Mouse (Mus musculus) spleen, adult 2 months (tissue): ENCODE data around the gene Ovgp1.
"Not testable (repeated sequence)": the region's sequence is repeated elsewhere in the genome, so short reads cannot be mapped to it uniquely, and the experiment has no call there.

Experiments
- CTCF ChIP-seq: fragments of 200-500 bp; IDR thresholded peaks from 2 replicates; pipeline ENCODE4 v1.5.1; 2011; ENCODE audit warnings: mild to moderate bottlenecking, inconsistent platforms; ENCODE audit not compliant: insufficient read depth, insufficient read length, insufficient replicate concordance; ENCODE audit errors: extremely low read depth
- POLR2A ChIP-seq: fragments of 200-500 bp; IDR thresholded peaks from 2 replicates; pipeline ENCODE4 v1.6.1; 2011; ENCODE audit warnings: low read depth, low read length, inconsistent platforms

- not testable (repeated sequence) for TF ChIP-seq CTCF, POLR2A
These were observed 16.1 kb downstream of the Ovgp1 start for GRCm38 (mm10) chr3:105989611-105990010.
